Mouse (Mus musculus) thymus, postnatal 14 days (tissue): ENCODE data around the gene Krtap1-3.
"Not testable (repeated sequence)": the region's sequence is repeated elsewhere in the genome, so short reads cannot be mapped to it uniquely, and the experiment has no call there.

Experiments
- DNase-seq: peaks from one replicate; pipeline ENCODE4 v3.0.0; 2021

The Krtap1-3 gene

GRCm38 (mm10) chr11:99590981-99591380, at the start of gene Krtap1-3:
Gene Krtap1-3 (minus strand): TSS chr11:99591339.
- no peak for DNase-seq

DNA sequence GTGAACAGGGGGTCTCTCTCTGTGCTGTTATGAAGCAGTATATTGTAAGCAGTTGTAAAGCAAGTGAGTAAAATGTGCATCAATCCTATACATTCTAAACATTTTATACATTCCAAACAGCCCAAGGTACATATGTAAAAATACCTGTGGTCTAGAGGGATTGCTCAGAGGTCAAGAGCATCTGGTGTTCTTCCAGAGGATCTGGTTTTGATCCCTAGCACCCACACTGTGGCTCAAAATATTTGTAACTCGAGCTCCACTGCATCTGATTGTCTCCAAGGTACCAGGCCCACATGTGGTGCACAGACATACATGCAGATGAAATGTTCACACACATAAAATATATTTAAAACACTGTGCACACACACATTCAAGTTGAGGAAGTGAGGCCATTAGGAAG, 49.8 kb upstream of the Krtap1-3 start:
- DNase-seq: no peak

GRCm38 (mm10) chr11:99637086-99637485, 45.9 kb upstream of the Krtap1-3 start:
- DNase-seq: no peak

DNA sequence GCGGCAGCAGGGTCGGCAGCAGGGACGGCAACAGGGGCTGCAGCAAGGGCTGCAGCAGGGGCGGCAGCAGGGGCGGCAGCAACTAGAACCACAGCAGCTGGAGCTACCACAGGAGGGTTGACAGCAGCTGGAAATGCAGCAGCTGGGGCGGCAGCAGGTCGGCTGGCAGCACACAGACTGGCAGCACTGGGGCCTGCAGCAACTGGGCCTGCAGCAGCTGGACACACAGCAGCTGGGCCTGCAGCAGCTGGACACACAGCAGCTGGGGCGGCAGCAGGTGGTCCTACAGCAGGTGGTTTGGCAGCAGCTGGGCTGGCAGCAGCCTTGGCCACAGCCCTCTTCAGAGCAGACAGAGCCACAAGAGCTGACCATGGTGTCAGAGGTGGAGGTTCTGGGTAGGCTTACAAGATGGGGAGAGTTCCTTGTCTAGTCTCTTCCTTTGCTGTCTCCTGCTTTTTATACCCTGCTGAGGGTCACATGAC, 43.6 kb upstream of the Krtap1-3 start, which contains the start of gene Krtap4-2:
TSS of gene Krtap4-2 (minus strand) at position 432 of the 482 bp plus-strand sequence.
- DNase-seq: no peak

GRCm38 (mm10) chr11:99633293-99633692, 42.2 kb upstream of the Krtap1-3 start:
- DNase-seq: no peak

- no peak for DNase-seq
Observed at GRCm38 (mm10) chr11:99630890-99631289, 39.8 kb upstream of the Krtap1-3 start.

DNA sequence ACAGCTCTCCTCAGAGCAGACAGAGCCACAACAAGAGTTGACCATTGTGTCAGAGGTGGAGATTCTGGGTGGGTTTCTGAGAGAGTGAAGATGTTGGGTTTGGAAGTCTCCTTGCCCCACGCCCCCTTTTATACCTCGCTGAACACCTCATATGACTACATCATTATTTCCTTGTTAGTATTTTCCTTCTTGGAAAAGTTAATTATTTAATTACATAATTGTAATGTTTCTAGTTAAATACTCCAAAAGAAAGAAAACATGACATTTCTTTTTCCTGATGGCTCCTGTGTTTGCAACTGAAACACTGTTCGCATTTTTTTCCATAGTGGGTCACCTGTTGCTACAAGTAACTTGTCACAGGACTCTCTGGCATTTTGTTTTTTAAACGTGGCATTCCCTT, 37.0 kb upstream of the Krtap1-3 start, which contains the start of gene Krtap4-1:
TSS of gene Krtap4-1 (minus strand) at position 101 of the 400 bp plus-strand sequence.
- DNase-seq: no peak

- no peak for DNase-seq
Observed at GRCm38 (mm10) chr11:99620335-99620734, 29.2 kb upstream of the Krtap1-3 start, which contains the start of gene Gm11562. Gene Gm11562 (minus strand): TSS chr11:99620435.

DNA sequence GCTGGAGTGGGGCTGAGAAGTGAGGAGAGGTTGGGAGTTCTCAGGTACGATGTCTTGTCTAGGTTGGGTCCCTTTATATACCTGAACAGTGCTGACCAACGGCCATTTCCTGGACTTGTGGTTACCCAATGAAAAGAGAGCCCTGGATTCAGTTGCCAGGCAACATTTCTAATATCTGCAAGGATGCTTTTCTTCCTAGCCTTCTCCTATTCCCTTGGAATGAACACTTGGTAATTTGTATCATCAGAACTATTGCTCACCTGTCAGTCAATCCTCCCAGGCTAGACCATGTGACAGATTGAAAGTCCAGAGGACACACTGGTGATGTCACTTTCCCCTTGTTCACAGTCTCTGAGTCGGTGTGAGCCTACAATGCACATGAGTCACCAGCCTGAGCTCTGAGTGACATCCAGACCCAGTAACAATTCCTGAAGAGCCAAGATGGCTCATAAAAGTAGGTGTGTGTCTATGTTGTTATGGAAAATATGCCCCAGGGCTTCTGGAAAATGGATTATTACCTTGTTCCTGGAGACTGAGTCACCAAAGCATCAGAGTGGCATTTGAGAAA, 23.7 kb upstream of the Krtap1-3 start, which contains the start of gene Krtap2-4:
TSS of gene Krtap2-4 (minus strand) at position 51 of the 568 bp plus-strand sequence.
- no peak for DNase-seq

- not testable (repeated sequence) for DNase-seq
Observed at GRCm38 (mm10) chr11:99610089-99610488, 18.9 kb upstream of the Krtap1-3 start, which contains the start of gene Gm11937. Gene Gm11937 (minus strand): TSS chr11:99610189.

DNA sequence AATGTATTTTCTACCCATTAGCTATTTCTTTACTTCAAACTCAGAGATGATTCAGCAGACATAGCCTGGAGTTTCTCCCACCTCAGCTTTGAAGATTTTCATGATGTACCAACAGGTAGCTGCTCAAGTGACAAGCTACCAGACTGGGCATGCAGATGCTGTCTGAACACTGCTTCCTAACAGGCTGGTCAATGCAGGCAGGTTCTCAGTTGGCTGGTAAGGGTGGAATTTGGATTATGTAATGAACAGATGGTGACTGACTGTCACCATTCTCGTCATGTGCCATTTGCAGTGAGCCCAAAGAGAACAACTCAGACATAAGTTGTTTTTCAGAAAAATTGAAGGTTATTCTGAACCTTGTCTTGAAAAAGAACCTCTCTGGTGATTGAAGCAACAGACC, 18.0 kb upstream of the Krtap1-3 start:
- no peak for DNase-seq

GRCm38 (mm10) chr11:99603208-99603607, 12.1 kb upstream of the Krtap1-3 start, which contains the start of gene Gm11938:
Gene Gm11938 (minus strand): TSS chr11:99603308.
- DNase-seq: not testable (repeated sequence)

DNA sequence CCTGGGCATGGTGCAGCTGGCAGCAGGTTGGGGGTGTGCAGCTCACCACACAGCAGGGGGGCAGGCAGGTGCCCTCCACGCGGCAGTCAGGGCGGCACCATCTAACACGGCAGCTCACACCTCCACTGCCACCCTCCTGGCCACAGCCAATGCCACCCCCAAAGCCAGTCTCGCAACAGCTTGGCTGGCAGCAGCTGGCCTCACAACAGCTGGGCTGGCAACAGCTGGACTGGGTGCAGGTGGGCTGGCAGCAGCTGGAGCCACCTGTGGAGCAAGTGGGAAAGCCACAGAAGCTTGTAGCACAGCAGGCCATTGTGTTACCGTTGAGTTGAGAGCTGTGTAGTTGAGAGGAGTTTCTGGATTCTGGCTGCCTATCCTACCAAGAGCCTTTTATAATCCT, 6.6 kb upstream of the Krtap1-3 start, which contains the start of gene Krtap9-3:
TSS of gene Krtap9-3 (minus strand) at position 364 of the 400 bp plus-strand sequence.
- not testable (repeated sequence) for DNase-seq

DNA sequence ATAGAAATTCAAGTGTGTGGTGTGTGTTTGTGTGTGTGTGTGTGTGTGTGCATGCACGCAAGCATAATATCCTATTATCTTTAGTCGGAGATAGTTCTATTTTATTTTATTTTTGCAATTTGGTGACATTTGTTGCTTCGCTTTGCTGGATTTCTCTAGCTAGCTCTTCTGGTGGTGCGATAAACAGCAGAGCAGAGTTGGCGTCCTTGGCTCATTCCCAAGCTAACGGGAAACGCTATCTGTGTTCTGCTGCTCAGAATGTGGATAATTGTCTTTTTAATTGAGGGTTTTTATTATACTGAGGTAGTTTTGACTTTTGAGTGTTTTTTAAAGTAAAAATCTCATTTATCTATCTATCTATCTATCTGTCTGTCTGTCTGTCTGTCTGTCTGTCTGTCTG, 6.0 kb downstream of the Krtap1-3 start:
- DNase-seq: no peak

- DNase-seq: no peak
Observed at GRCm38 (mm10) chr11:99583245-99583704, 7.9 kb downstream of the Krtap1-3 start, which contains the start of gene Krtap1-4. Gene Krtap1-4 (minus strand): TSS chr11:99583654.

DNA sequence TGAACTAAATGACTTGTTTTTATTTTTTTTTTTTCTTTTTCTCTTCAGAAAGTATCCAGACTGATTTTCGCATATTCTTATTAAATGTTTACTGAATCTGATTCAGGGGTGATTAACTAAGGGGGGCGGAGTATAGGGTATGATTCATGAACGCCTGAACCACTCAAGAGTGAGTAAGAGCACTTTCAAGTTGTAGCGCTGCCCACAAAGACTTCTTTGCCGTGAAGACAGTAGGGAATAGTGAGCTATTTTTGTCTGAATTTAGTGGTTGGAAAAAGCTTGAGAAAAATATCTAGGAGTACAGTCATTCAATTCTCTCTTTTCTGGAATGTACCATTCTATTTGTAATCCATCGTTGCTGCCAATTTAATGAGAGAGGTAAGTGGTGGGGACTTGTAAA, 9.6 kb downstream of the Krtap1-3 start:
- DNase-seq: no peak

DNA sequence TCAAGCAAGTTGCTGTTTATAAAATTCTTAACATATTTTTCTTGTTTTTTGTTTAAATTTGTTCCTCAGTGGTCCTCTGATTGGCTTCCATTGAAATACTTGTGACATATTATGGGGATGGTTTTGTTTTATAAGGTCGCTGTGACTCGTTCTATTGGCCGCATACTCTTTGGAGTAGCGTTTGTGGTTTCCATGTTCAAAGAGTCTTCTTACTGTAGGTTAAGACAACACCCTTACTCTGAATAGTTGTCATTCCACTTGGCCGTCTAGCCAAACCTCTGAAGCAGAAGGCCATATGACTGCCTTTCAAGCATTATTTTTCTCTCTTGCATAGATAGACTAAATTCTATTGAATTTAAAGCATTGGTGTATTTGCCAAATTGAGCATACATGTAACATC, 10.1 kb downstream of the Krtap1-3 start:
- no peak for DNase-seq

DNA sequence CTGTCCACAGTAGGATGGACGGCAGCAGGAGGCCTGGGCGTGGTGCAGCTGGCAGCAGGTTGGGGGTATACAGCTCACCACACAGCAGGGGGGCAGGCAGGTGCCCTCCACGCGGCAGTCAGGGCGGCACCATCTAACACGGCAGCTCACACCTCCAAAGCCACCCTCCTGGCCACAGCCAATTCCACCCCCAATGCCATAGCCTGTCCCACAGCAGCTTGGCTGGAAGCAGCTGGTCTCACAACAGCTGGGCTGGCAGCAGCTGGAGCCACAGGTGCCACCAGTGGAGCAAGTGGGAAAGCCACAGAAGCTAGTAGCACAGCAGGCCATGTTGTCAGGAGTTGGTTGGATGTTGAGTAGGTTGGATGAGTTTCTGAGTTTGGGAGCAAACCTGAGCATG, 10.5 kb downstream of the Krtap1-3 start, which contains the start of gene Krtap1-5:
TSS of gene Krtap1-5 (minus strand) at position 381 of the 400 bp plus-strand sequence.
- no peak for DNase-seq

- DNase-seq: peak; percentile 58
Observed at GRCm38 (mm10) chr11:99574106-99574505, 17.0 kb downstream of the Krtap1-3 start.

DNA sequence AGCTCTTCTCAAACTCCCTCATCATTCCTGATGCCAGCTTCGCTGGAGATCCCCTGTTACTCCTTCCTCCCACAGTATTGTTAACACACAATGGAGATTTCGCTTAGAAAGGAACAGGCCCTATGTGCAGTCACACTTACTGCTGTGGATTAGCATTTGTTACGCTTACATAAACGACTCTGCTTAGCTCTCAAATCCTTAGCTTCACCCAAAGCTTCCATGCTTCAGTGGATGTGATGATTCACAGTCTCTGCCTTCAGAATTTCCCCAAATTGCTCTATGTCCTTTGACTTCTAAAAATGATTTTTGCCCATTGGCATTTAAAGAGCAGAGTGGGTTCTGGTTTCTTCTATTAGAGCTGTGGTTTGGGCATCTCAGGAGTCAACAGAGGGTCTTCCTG, 18.0 kb downstream of the Krtap1-3 start:
- DNase-seq: no peak

DNA sequence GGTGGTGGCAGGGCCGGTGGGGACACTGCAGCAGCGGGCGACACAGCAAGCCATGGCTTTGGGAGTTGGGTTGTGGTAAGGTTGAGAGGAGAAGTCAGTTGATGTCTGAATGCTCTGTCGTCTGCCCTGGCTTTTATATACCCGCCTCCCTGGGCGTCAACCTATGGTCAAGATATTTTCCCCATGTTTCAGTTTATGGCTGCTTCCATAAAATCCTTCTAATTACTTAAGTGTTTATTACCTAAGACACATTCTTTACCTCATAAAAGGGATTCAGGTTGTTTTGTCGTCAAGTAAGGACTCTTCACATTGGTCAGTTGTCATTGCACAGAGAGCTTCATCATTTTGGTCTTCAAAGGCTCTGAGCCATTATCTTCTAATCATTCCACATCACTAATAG, 24.6 kb downstream of the Krtap1-3 start, which contains the start of gene Krtap3-1:
TSS of gene Krtap3-1 (minus strand) at position 101 of the 400 bp plus-strand sequence.
- DNase-seq: no peak

GRCm38 (mm10) chr11:99562580-99562979, 28.6 kb downstream of the Krtap1-3 start:
- DNase-seq: no peak

GRCm38 (mm10) chr11:99559366-99559765, 31.8 kb downstream of the Krtap1-3 start, which contains the start of gene Gm11939:
Gene Gm11939 (minus strand): TSS chr11:99559466.
- DNase-seq: no peak
